11 mouse cellular contexts compared by ENCODE assay signal in the genomic region with DNA sequence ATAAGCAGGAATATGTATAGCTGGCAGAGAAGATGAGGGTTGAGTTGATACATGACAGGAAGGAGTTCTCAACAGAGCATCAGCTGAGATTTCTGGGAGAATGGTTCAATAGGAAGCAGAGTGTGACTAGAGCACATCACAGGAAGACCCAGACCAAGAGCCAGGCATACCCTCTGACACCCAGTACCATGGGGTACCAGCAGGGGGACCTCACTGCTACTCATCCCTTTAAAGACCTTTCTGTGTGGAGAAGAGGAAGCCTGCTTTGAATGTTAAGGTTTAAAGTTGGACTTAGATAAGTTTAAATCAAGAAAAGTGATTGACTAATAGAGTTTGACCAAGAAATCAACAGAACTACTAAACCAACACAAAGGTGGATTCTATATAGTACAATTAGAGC.
DNase-seq lines count a peak whose midpoint lies in the region; ATAC-seq and TF ChIP-seq lines count a peak whose summit lies in the region.
"Had no signal": no experiment of that assay in that cellular context is flagged by ENCODE, and none has a peak within 500 bp of the region (broad histone marks: within the 10 kb centered on the region; RNA-seq: fewer than 3 reads in every experiment).

No protein-coding gene starts in this region.

- no peaks in the 10 kb centered on the region for H3K4me1 ChIP-seq in lung, postnatal 0 days (ENCODE audit: insufficient read depth, low read depth, low read length)
- H3K4me1 ChIP-seq: embryonic facial prominence, embryonic 12.5 days; liver, embryonic 15.5 days had no signal

- intact Hi-C loops in gastrocnemius, adult 2 months (cut with DNase I): no loop called here

- ATAC-seq in lung, postnatal 0 days: no peak

- no peaks in the 10 kb centered on the region for H3K36me3 ChIP-seq in lung, postnatal 0 days (ENCODE audit: insufficient read depth, low read length)
- H3K36me3 ChIP-seq: embryonic facial prominence, embryonic 12.5 days; G1E; liver, embryonic 15.5 days had no signal

- H3K27me3 ChIP-seq in lung, postnatal 0 days (replicated peaks; ENCODE audit: insufficient read depth, low read length): no peaks in the 10 kb centered on the region
- H3K27me3 ChIP-seq: embryonic facial prominence, embryonic 12.5 days; liver, embryonic 15.5 days had no signal

- H3K27ac ChIP-seq in gastrocnemius, adult 2 months: no peak overlapping the region
- H3K27ac ChIP-seq in lung, postnatal 0 days (ENCODE audit: low read length): no peak overlapping the region
- H3K27ac ChIP-seq: embryonic facial prominence, embryonic 12.5 days; liver, embryonic 15.5 days had no signal

- H3K4me3 ChIP-seq in gastrocnemius, adult 2 months: no peak overlapping the region
- H3K4me3 ChIP-seq in lung, postnatal 0 days (ENCODE audit: low read depth, low read length): no peak overlapping the region
- H3K4me3 ChIP-seq: embryonic facial prominence, embryonic 12.5 days; liver, embryonic 15.5 days had no signal

- peak; percentile 39; the same call in 1 of the 2 replicates for TF ChIP-seq CTCF in gastrocnemius, adult 2 months (IDR thresholded peaks at IDR 0.05)
- peak; percentile 66 for TF ChIP-seq CTCF in lung, postnatal 0 days (IDR thresholded peaks at IDR 0.05)

- H3K9ac ChIP-seq in lung, postnatal 0 days (replicated peaks; ENCODE audit: low read depth): no peak overlapping the region
- H3K9ac ChIP-seq: embryonic facial prominence, embryonic 12.5 days; liver, embryonic 15.5 days had no signal

- DNase-seq in gastrocnemius, adult 2 months: peak; percentile 24
- DNase-seq in gastrocnemius, postnatal 4 days (ENCODE audit: low spot score in 2 of 2): no peak
- no peak for DNase-seq in lung, postnatal 0 days (ENCODE audit: low spot score)
- no peak for DNase-seq in lung, postnatal 14 days
- DNase-seq in kidney, postnatal 10 days: peak; percentile 32
- peak; percentile 85 for DNase-seq in thymus, postnatal 4 days
- no peak for DNase-seq in urinary bladder, postnatal 25 days (ENCODE audit: low spot score)
- no peak for DNase-seq in neural tube, embryonic 10.5 days (ENCODE audit: extremely low spot score, low spot score)

- no peaks in the 10 kb centered on the region for H3K9me3 ChIP-seq in lung, postnatal 0 days (ENCODE audit: low read length)
- H3K9me3 ChIP-seq: liver, embryonic 15.5 days had no signal

- H3K4me2 ChIP-seq in lung, postnatal 0 days (replicated peaks; ENCODE audit: low read depth, low read length): no peak overlapping the region
- H3K4me2 ChIP-seq: embryonic facial prominence, embryonic 12.5 days; liver, embryonic 15.5 days had no signal

- TF ChIP-seq EP300 in lung, postnatal 0 days (IDR thresholded peaks at IDR 0.05): no peak

Comparison
In these comparisons a context has a peak if more than half of its experiments do, and no peak if none do; other contexts are left out.
1. DNase-seq: peak in gastrocnemius, adult 2 months (single experiment), kidney, postnatal 10 days (single experiment) and thymus, postnatal 4 days (single experiment); none in gastrocnemius, postnatal 4 days (0 of 2), lung, postnatal 0 days (single experiment), lung, postnatal 14 days (single experiment), urinary bladder, postnatal 25 days (single experiment) and neural tube, embryonic 10.5 days (single experiment).